ENCODE assay signal across 9 mouse cellular contexts in the genomic region with DNA sequence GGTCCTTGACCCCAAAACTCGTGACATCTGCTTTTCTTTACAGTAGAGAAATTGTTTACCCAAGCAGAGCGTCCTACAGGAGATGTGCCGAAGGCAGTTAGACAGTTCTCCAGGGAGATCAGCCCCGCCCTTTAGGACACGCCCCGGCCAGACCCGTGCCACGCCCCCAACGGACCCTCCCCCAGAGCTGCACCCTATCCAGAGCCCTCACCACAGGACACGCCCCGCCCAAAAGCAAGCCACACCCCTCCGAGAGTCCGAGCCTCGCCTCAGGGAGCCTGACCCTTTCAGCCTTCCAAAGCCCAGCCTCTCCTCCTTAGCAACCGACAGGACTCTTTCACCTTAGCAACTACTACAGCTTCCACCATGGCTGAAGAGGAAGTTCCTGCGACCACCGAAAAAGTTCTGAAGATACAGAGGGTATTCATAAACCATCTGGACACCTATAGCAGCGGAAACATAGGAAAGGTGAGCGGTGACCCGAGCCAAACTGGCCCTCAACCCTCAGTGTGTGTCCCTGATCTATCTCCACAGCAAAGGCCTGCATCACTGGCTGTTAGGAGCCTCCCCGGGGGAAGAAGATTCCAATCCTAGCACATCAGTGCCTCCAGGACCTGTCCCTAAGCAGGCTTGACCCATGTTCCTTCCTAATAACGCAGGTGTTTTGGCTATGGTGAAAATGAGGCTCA. TPM values are rescaled to one million over a fixed set of nuclear protein-coding genes. Genes with fewer than 3 reads are reported as not detected.
DNase-seq lines count a peak whose midpoint lies in the region; ATAC-seq and TF ChIP-seq lines count a peak whose summit lies in the region.
"Had no signal": no experiment of that assay in that cellular context is flagged by ENCODE, and none has a peak within 500 bp of the region (broad histone marks: within the 10 kb centered on the region; RNA-seq: fewer than 3 reads in every experiment).

TSS of gene Ak7 (plus strand) at position 178 of the 689 bp plus-strand sequence.

- H3K4me1 ChIP-seq in intestine, postnatal 0 days (replicated peaks; ENCODE audit: control insufficient read depth, insufficient read depth, low read length), result peaks cover 6% of the 10 kb centered on the region

- peak within 1 kb of the TSS; percentile 49 for H3K4me2 ChIP-seq in intestine, postnatal 0 days (replicated peaks; ENCODE audit: low read depth)

- no peak within 1 kb of the TSS for H3K27ac ChIP-seq in intestine, postnatal 0 days (ENCODE audit: low read depth, low read length)

- H3K27me3 ChIP-seq in intestine, postnatal 0 days (replicated peaks; ENCODE audit: control insufficient read depth, insufficient read depth, low read length), result no peaks in the 10 kb centered on the region
- H3K27me3 ChIP-seq: Patski had no signal

- WGBS in intestine, postnatal 0 days, result 10% methylated on average over 22 of the region's 22 CpGs

- no peak within 1 kb of the TSS for H3K4me3 ChIP-seq in intestine, postnatal 0 days (ENCODE audit: low read depth, low read length)

- H3K36me3 ChIP-seq in intestine, postnatal 0 days (ENCODE audit: control insufficient read depth, insufficient read depth), result peaks cover 7% of the 10 kb centered on the region

- DNase-seq in layer of hippocampus, adult 11-12 months (ENCODE audit: low spot score), result peak; percentile 23
- DNase-seq in layer of hippocampus, adult 8-10 months (ENCODE audit: low spot score in 2 of 2), result no peak
- peak; percentile 78 to 86 for DNase-seq in lung, adult 18-20 months
- peak; percentile 24 for DNase-seq in ovary, postnatal 10 days (ENCODE audit: low spot score)
- peak; percentile 77 to 85 for DNase-seq in urinary bladder, postnatal 4 days (ENCODE audit: low spot score in 2 of 2)

- no peak for TF ChIP-seq CTCF in intestine, postnatal 0 days (IDR thresholded peaks at IDR 0.05; ENCODE audit: low read depth)

- H3K9me3 ChIP-seq in intestine, postnatal 0 days (ENCODE audit: control insufficient read depth), result no peaks in the 10 kb centered on the region

- no peak within 1 kb of the TSS for H3K9ac ChIP-seq in intestine, postnatal 0 days (ENCODE audit: low read depth, low read length)

- peak; percentile 97 for ATAC-seq in common myeloid progenitor, adult 5-6 weeks (replicated peaks; ENCODE audit: low read depth, poor library complexity, severe bottlenecking)
- ATAC-seq in granulocyte monocyte progenitor cell, adult 5-6 weeks (replicated peaks; ENCODE audit: poor library complexity, severe bottlenecking), result peak; percentile 100
- ATAC-seq in intestine, postnatal 0 days, result peak; percentile 91
- ATAC-seq: Patski had no signal

RNA-seq across cellular contexts. Expression of gene Ak7, which starts in this region (rescaled TPM):
- 1 to 10 TPM; 1.4 to 2.6 (median 1.8) TPM for total RNA-seq in layer of hippocampus, adult 8-10 months (2022)
- total RNA-seq in common myeloid progenitor, adult 5-6 weeks (2017), result not detected in 2 replicates
- 0.21 TPM in 1 of 2 replicates, not detected in the other for total RNA-seq in granulocyte monocyte progenitor cell, adult 5-6 weeks (2014; fragmentation: Nextera tagmentation)
- not detected in 2 replicates for total RNA-seq in granulocyte monocyte progenitor cell, adult 5-6 weeks (2017)
- 0.18 and 0.24 TPM in 2 replicates for polyA plus RNA-seq in intestine, postnatal 0 days (2015; fragmentation: Nextera tagmentation; extraction: Ambion mirVana)
- polyA plus RNA-seq: Patski had no signal

Comparison
In these comparisons a context has a peak if more than half of its experiments do, and no peak if none do; other contexts are left out.
1. DNase-seq: peak in layer of hippocampus, adult 11-12 months (single experiment), lung, adult 18-20 months (2 of 2), ovary, postnatal 10 days (single experiment) and urinary bladder, postnatal 4 days (2 of 2); none in layer of hippocampus, adult 8-10 months (0 of 2).
2. Peak in ATAC-seq in common myeloid progenitor, adult 5-6 weeks; RNA of the gene not detected or under 1 TPM.
3. Peak in ATAC-seq in granulocyte monocyte progenitor cell, adult 5-6 weeks; RNA of the gene not detected or under 1 TPM.
4. Peak in ATAC-seq and H3K4me2 ChIP-seq in intestine, postnatal 0 days; RNA of the gene not detected or under 1 TPM.
5. Peak in every context shown above with its lines, with median percentiles within 50 percentile points of each other: ATAC-seq.